Mouse (Mus musculus): Measurements from ENCODE around the gene Amd2. TPM values are rescaled to one million over a fixed set of nuclear protein-coding genes. Genes with fewer than 3 reads are reported as not detected.

Gene Amd2
- polyA plus RNA-seq (2014; fragmentation: Nextera tagmentation; extraction: Ambion mirVana): 4.2 and 5.6 TPM in 2 replicates

DNA sequence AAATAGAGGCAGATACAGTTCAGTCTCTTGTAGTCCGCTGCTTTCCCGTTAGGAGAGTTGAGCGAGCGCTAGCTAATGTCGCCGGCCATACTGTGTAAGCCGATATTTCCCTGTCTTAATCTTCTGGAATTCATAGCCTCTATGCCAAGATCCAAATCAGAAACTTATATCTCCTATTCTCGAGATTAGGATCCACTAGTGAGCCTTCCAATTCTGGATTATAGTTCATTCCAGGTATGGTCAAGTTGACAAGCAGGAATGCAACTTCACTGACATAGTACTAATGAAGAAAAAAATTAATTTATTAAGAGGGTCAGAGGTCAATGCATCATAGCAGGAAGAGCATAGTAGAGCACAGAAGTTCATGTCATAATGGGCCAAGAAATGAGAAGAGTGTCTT is at the start of gene Amd2:
Gene Amd2 (minus strand): TSS at position 101 of the 400 bp plus-strand sequence.
- no peak within 1 kb of the TSS for H3K4me3 ChIP-seq (ENCODE audit: low read depth, low read length)
- H3K27ac ChIP-seq (ENCODE audit: low read depth, low read length): no peak within 1 kb of the TSS
- WGBS: 96% methylated on average over 8 of the region's 8 CpGs
- H3K9me3 ChIP-seq (ENCODE audit: control insufficient read depth, low read length): no peaks in the 10 kb centered on the region
- no peak within 1 kb of the TSS for H3K4me2 ChIP-seq
- ATAC-seq (ENCODE audit: low FRiP score) (no peak), DNase-seq (ENCODE audit: low spot score, missing footprints) (no peak)
- H3K9ac ChIP-seq (ENCODE audit: low read length): no peak within 1 kb of the TSS
- H3K36me3 ChIP-seq (ENCODE audit: control insufficient read depth, insufficient read depth, low read length): no peaks in the 10 kb centered on the region
- H3K27me3 ChIP-seq (ENCODE audit: control insufficient read depth, insufficient read depth, low read length): no peaks in the 10 kb centered on the region
- no peaks in the 10 kb centered on the region for H3K4me1 ChIP-seq (ENCODE audit: control insufficient read depth, insufficient read depth, low read length)

DNA sequence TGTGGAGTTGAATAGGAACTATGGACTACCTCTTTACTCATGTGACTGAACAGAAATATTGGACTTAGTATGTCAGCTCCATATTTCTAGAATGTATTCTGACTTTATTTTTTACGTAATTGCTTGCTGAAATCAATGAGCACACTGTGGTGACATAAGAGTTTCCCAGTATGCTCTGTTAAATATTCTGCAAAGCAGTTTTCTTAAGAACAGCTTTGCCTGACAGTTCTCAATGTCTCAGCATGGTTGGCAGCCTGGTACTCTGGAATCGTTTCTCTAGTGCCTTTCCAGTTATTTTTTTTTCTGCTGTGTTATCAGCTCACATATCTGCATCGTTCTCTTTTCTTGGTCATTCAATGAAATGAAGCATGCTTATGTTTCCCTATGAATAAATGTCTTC is 49.6 kb upstream of the Amd2 start:
- Histone ChIP-seq H3K27ac (ENCODE audit: low read depth, low read length) (no peak overlapping the region), H3K9ac (ENCODE audit: low read length) (no peak overlapping the region), H3K27me3 (ENCODE audit: control insufficient read depth, insufficient read depth, low read length) (no peaks in the 10 kb centered on the region), H3K4me3 (ENCODE audit: low read depth, low read length) (no peak overlapping the region), H3K4me2 (no peak overlapping the region), H3K4me1 (ENCODE audit: control insufficient read depth, insufficient read depth, low read length) (no peaks in the 10 kb centered on the region), H3K9me3 (ENCODE audit: control insufficient read depth, low read length) (no peaks in the 10 kb centered on the region), H3K36me3 (ENCODE audit: control insufficient read depth, insufficient read depth, low read length) (no peaks in the 10 kb centered on the region)
- DNase-seq (ENCODE audit: low spot score, missing footprints) (no peak), ATAC-seq (ENCODE audit: low FRiP score) (no peak)
- 76% methylated on average over 3 of the region's 3 CpGs for WGBS

DNA sequence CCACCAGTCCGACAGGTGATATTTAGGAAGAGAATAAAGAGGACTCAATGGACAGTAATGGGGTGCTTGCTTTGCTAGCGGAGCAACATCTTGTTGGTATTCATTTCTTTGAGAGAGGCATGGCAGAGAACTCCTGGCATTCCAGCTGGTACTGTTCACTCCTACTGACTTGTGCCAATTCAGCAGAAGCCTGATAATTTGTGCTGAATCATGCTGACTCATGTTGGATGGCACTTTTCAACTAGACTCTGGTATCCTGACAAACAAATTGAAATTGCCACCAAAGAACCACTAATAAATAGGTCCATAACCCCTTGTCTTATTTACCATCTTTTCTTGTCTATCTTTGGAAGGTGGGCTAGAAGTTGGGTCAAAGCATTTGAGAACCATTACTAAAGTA is 25.9 kb upstream of the Amd2 start:
- Histone ChIP-seq H3K36me3 (ENCODE audit: control insufficient read depth, insufficient read depth, low read length) (no peaks in the 10 kb centered on the region), H3K27me3 (ENCODE audit: control insufficient read depth, insufficient read depth, low read length) (no peaks in the 10 kb centered on the region), H3K4me1 (ENCODE audit: control insufficient read depth, insufficient read depth, low read length) (no peaks in the 10 kb centered on the region), H3K4me2 (no peak overlapping the region), H3K4me3 (ENCODE audit: low read depth, low read length) (no peak overlapping the region), H3K9ac (ENCODE audit: low read length) (no peak overlapping the region), H3K27ac (ENCODE audit: low read depth, low read length) (no peak overlapping the region), H3K9me3 (ENCODE audit: control insufficient read depth, low read length) (no peaks in the 10 kb centered on the region)
- no peak for DNase-seq (ENCODE audit: low spot score, missing footprints)
- WGBS: 93% methylated on average over 2 of the region's 2 CpGs
- no peak for ATAC-seq (ENCODE audit: low FRiP score)

DNA sequence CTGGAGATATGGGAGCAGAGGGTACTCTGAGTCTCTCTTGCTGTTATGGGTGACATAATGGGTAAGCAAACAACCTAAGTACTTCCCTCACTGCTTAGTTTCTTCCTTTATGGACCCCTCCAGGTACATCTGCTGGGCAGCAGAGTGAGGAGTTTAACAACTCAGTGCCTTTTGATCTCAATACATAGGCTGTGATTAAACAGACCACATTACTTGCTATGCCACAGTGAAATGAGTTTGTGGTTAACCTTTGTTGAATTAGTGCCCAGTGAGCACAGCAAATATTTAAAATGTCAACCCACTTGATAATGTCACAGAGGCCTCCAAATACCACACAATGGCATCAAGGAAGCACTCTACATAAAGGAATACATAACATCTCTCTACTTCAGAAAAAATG is 2.6 kb upstream of the Amd2 start:
- H3K9ac ChIP-seq (ENCODE audit: low read length): no peak overlapping the region
- no peaks in the 10 kb centered on the region for H3K27me3 ChIP-seq (ENCODE audit: control insufficient read depth, insufficient read depth, low read length)
- no peaks in the 10 kb centered on the region for H3K4me1 ChIP-seq (ENCODE audit: control insufficient read depth, insufficient read depth, low read length)
- H3K4me2 ChIP-seq: no peak overlapping the region
- H3K4me3 ChIP-seq (ENCODE audit: low read depth, low read length): no peak overlapping the region
- no peaks in the 10 kb centered on the region for H3K36me3 ChIP-seq (ENCODE audit: control insufficient read depth, insufficient read depth, low read length)
- H3K27ac ChIP-seq (ENCODE audit: low read depth, low read length): no peak overlapping the region
- H3K9me3 ChIP-seq (ENCODE audit: control insufficient read depth, low read length): no peaks in the 10 kb centered on the region
- ATAC-seq (ENCODE audit: low FRiP score) (no peak), DNase-seq (ENCODE audit: low spot score, missing footprints) (no peak)
